Mouse (Mus musculus): ENCODE measurements around the gene Mtmr4. TPM values are rescaled to one million over a fixed set of nuclear protein-coding genes. Genes with fewer than 3 reads are reported as not detected.

The Mtmr4 gene
- total RNA-seq, 2 experiments from 2014 or later = 95.6 to 101 TPM

DNA sequence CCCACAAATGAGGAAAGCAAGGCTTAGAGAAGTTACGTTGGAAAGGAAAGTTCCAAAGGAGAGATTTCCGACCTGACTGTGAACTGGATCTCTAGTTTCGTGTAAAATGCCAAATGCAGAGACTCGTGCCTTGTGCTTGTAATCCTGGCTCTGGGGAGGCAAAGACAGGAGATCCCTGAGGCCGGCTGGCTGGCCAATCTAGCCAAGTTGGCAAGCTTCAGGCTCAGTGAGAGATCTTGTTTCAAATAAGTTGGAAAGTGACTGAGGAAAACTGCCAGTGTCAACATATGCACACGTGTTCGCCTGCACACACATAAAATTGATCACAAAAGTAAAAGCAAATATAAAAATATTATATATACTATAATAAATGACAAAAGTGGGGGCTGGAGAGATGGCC lies 17.3 kb downstream of the Mtmr4 start:
- intact Hi-C loops (cut with DNase I) = no loop called here

GRCm38 (mm10) chr11:87611547-87611946 lies 19.6 kb downstream of the Mtmr4 start:
- intact Hi-C loops (cut with DNase I) = no loop called here
- DNase-seq = peak; percentile 57

More for the DNA sequence above, 17.3 kb downstream of the Mtmr4 start:
- DNase-seq = no peak

DNA sequence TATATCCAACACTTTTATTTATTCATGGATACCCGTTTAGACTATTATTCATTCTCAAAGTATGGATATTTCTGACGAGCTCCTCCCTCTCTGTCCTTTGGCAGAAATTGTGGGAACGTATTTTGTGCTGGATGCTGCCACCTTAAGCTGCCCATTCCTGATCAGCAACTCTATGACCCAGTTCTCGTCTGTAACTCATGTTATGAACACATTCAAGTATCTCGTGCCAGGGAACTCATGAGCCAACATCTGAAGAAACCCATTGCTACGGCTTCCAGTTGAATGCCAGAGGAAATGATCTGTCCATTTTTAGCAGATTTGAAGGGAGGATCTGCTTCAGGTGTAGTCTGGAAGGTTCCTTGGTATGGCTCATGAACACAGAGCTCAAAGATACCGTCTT lies 22.0 kb downstream of the Mtmr4 start:
- intact Hi-C loops (cut with DNase I) = no loop called here
- no peak for DNase-seq

DNA sequence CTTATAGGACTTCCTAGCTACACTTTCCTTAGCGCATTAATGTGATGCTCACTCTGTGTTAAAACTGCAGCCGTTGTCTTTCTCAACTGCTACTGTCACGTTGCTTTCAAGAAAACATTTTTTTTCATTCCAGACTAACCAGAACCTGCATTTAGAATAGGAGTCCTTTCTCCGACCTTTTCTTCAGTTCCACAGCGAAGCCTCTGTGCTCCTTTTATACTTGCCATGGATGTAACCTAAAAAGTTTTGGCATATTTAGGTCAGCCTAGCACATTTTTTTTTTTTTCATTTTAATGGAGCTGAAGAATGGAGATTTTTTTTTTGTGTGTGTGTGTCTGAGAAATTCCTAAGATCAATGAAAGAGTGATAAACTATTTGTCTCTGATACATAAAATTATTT lies 23.6 kb downstream of the Mtmr4 start:
- no peak for DNase-seq
- intact Hi-C loops (cut with DNase I) = no loop called here

GRCm38 (mm10) chr11:87615952-87616351 lies 24.0 kb downstream of the Mtmr4 start:
- DNase-seq = no peak
- intact Hi-C loops (cut with DNase I) = no loop called here

DNA sequence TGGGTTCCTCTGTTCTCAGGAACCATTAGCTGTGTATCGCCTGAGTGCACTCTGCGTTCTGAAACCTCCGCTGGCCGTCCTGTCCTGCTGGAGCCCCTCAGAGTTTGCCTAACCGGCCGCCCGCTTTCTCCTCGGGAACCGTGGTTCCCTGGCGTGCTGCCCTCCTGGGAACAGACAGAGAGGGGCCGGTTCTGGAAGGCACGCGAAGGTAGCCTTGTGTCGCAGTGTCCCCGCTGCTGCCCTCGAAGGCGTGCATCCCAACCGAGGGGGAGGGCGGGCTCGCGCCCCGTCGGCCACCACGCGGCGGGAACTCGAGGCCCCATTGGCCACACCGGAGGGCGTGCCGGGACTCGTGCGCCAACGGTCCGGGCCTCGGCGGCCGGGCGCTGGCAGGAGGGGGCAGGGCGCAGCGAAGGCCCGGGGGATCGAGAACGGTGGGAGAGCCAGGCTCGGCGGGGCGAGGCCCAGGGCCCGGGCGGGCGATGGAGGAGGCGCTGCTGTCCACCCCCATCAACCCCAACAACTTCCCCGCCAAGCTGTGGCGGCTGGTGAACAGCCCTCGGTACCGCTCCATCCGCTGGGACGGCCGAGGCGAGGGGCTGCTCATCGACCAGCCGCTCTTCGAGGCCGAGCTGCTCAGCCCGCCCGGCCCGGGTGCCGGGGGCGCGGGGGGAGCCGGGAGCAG lies 25.0 kb downstream of the Mtmr4 start, which contains the start of gene Hsf5:
Gene Hsf5, plus strand, starts transcription at position 375 of the 685 bp plus-strand sequence.
- intact Hi-C loops (cut with DNase I) = no loop called here
- no peak for DNase-seq

DNA sequence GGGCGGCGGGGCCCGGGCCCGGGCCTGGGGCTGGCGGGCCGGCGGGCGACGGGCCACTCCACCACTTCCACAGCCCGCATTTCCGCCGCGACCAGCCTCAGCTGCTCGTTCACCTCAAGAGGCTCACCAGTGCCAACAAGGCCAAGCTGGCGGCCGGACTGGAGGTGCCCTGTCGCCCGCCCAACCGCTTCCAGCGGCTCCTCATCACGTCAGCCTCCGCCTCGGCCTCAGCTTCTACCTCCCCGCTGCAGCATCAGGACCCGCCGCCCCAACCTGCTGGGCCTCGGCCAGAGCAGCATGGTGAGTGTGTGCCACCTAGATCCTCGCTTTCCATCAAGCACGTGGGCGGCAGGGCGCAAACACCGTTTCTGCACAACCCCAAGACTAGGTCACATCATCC lies 25.6 kb downstream of the Mtmr4 start:
- intact Hi-C loops (cut with DNase I) = no loop called here

GRCm38 (mm10) chr11:87623160-87623559 lies 31.2 kb downstream of the Mtmr4 start:
- intact Hi-C loops (cut with DNase I) = no loop called here
- DNase-seq = no peak

More for the DNA sequence above, 25.6 kb downstream of the Mtmr4 start:
- DNase-seq = no peak

DNA sequence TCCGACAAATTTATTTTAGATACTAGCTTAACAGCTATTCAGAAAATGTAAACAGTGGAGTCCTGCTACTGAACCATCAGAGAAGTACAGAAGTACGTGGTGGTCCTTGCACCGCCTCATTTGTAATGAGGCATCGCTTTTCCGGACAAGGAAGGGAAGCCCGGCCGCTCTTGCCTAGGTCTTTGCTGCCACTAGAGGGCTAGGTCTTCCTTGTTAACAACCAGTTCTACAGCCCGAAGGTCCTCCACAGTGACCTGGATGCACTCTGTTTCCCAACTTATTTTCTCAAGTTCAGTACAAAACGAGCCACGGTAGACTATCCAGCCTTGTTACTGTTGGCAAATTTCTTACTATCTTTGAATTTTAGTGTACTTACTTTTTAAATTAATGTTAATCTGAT lies 37.9 kb downstream of the Mtmr4 start:
- intact Hi-C loops (cut with DNase I) = no loop called here
- peak; percentile 50 for DNase-seq

DNA sequence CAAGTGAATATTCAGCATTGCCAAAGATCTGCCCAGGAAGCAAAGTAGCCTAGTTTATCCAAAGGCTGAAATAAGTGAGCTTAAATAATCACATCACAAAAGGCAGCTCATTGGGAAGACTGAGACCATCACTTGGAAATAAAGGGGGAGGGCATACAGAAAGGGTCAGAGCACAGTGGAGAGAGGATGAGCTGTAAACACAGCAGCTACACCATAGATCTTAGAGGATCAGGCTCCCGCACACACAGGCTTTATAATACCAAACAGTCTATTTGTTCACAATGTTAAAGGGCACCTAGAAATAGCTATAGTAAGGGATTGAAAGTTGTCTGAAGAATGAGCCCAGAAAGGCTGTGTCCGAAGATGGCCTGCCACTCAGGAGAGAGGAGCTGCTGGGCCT lies 46.8 kb downstream of the Mtmr4 start:
- DNase-seq = no peak
- intact Hi-C loops (cut with DNase I) = no loop called here

DNA sequence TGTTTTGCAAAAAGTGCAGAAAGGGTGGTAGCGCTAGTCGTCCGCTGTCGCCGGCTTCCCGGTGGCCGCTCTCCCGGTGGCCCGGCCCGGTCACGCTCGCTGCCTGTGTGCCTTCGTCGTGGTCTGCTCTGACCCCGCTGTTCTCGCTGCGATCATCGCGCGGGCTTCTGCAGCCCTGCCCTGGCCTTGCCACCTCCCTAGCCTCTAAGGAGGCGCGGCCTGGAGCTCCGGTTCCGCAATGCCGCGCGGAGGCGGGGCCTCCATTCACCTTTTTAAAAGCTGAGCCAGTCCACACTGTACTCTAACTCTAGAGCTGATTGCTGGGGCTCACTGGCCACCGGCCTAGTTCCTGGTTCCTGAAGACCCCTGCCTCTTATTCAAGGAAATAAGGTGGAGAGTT lies 47.2 kb downstream of the Mtmr4 start:
- peak; percentile 34 for DNase-seq
- intact Hi-C loops (cut with DNase I) = no loop called here

GRCm38 (mm10) chr11:87642865-87643264 lies 50.9 kb downstream of the Mtmr4 start:
- DNase-seq = no peak
- intact Hi-C loops (cut with DNase I) = no loop called here

DNA sequence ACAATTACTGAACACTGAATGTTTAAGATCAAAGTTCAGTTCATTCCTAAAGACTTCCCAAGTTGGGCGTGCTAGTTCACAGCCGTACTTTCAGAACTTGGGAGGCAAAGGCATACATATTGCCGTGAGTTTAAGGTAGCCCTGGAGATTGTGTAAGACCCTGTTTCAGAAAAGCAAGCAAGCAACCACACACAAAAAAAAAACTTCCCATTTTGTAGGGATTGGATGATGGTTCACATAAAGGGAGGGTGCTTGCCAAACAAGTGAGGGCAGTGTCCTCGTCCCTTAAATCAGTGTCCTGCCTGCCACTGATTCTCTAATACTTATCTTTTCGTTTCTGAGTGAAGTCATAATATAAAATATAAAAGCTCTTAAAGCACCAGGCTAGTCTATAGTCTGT lies 62.7 kb downstream of the Mtmr4 start:
- intact Hi-C loops (cut with DNase I) = no loop called here
- DNase-seq = no peak

DNA sequence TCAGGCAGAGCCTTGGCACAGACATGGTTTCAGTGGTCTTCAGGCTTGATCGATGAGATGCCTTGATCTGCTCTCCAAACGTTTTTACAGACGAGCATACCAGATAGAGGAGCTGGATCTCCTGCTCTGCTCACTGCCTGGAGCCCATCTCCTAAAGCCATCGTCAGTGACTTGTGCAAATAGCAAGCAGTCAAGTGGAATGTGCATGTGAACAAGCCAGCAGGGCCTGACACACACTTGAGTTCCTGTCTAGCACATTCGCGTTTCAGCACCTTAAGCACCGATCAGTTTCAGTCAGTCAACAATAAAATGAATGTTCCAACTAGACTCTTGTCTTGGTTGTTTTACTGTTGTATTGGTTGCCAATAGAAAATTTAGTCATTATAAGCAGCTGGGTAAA lies 67.3 kb downstream of the Mtmr4 start:
- intact Hi-C loops (cut with DNase I) = no loop called here
- no peak for DNase-seq

- DNase-seq = peak; percentile 83
- intact Hi-C loops (cut with DNase I) = loop anchor here (5.0 kb wide), 1 partner anchor 60 kb away; no protein-coding TSS in a partner anchor
Measured at GRCm38 (mm10) chr11:87662407-87662806, 70.4 kb downstream of the Mtmr4 start, which contains the start of gene Rnf43. Gene Rnf43, plus strand, starts transcription at chr11:87662722.

- intact Hi-C loops (cut with DNase I) = loop anchor here (5.0 kb wide), 1 partner anchor 59 kb away; no protein-coding TSS in a partner anchor
Measured at GRCm38 (mm10) chr11:87662822-87663221, 70.9 kb downstream of the Mtmr4 start.

DNA sequence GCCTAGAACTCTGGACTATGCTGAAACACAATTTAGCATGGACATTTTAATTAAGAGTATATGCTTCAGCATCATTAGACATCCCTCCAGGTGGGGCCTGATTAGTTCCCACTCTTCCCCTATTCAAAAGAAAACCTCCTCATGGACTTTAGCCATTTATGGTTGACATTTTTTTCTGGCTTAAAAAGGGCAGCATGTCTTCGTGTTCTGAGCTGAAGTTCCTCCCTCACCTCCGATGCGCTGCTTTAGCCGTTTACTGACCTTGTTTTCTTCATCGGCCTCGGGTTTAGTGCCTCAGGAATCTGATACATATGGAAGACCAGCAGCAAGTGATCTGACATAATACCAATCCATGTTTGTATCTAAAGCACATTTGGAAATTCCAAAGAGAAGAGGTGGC lies 72.0 kb downstream of the Mtmr4 start:
- DNase-seq = no peak
- intact Hi-C loops (cut with DNase I) = loop anchor here (5.0 kb wide), 1 partner anchor 58 kb away; no protein-coding TSS in a partner anchor

More at GRCm38 (mm10) chr11:87662822-87663221, 70.9 kb downstream of the Mtmr4 start:
- DNase-seq = no peak

DNA sequence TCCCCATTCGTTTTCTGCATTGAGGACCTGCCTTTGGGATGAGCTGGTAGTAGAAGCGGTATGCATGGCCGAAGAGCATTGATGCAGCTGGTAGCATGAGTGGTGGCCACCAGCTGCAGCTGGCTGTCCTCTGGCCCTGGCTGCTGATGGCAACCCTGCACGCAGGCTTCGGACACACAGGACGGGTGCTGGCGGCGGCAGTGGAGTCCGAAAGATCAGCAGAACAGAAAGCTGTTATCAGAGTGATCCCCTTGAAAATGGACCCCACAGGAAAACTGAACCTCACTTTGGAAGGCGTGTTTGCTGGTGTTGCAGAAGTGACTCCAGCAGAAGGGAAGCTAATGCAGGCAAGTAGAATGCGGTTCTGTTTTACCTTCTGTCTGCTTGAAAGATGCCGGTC lies 72.6 kb downstream of the Mtmr4 start:
- no peak for DNase-seq
- intact Hi-C loops (cut with DNase I) = loop anchor here (5.0 kb wide), 1 partner anchor 58 kb away; no protein-coding TSS in a partner anchor

DNA sequence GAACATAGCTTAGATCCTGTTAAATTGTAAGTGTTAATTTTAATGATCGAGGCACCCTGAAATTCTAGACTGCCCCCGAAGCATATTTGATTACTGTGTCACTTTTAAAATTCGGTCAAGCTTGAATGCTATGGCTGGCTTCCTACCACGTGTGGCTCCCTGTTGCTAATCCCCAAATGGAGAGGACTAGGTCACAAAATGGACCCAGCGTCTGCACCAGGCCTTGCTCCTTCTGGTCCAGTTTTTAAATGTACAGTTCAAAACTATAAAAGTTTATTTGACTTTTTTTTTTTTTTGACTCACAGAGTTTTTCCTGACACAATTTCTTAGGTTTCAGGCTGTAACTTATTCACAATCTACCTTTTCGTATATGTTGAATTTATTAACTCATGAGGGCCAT lies 73.3 kb downstream of the Mtmr4 start:
- intact Hi-C loops (cut with DNase I) = no loop called here

DNA sequence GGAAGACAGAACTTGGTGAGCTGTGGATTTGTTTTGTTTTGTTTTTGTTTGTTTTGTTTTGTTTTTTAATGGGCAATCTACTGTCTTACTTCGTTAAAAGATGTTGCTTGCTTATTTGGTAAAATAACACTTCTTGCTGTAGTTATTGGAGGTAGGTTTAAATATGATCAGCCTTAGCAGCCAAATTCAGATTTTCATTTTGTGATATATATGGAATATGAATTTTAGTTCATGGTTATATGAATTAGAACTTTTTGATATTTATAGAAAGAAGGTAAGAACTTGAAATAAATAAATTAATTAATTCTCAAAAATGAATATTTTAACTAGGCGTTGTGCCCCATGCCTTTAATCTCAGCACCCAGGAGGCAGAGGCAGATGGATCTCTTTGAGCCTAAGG lies 73.7 kb downstream of the Mtmr4 start:
- DNase-seq = no peak
- intact Hi-C loops (cut with DNase I) = no loop called here

More for the DNA sequence above, 73.3 kb downstream of the Mtmr4 start:
- DNase-seq = no peak
